Mouse (Mus musculus) embryo, embryonic 11.5 days (tissue): Measurements from ENCODE around the gene Lrp1.
A peak's percentile ranks its signal among the peaks of the same experiment; 100 is the strongest.

Experiments
- DNase-seq: peaks from one replicate; pipeline ENCODE4 v3.0.0-alpha.2; 2012; ENCODE audit warnings: low read depth, low spot score

Gene Lrp1

DNA sequence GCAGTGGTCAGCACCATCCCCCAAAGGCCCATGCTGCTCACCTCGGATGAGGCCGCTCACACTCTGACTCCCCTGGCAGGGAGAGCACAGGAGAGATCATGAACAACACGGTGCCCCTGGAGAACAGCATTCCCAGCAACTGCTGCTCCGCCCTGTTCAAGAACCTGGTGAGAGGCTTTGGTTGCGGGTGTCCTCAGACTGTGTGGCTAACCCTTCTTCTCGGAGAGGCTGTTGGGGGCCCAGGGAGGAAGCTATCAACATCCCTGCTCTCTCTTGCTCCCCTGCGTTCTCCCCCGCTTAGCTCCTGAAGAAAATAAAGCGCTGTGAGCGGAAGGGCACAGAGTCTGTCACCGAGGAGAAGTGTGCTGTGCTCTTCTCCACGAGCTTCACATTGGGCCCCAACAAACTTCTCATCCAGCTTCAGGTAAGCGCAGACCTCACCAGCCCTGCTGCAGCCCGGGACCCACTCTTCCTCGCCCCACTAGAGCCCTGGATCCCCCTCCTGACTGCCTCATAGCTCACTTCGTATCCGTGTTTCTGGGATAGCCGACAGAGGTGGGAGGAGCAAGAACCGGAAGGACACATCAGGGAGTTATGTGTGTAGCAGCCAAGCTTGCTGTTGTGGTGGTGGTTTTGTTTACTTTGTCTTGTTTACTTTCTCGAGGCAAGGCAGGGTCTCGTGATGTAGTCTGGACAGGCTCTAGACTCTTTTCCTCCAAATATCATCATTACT is 32.1 kb upstream of the Lrp1 start:
- no peak for DNase-seq

DNA sequence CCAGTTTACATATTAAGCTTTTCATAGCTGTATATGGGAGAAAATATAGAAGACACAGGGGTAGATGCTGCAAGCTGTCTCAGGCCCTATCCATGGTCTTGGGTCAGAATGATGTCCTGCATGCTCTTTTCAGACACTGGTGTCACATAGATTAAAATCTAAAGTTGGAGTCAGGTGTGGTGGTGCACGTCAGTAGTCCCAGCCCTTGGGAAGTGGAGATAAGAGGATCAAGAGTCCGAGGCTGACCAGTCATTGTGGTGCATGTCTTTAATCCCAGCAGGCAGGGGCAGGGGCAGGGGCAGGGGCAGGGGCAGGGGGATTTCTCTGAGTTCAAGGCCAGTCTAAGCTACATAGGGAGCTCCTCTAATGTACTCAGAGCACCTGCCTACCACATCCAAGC is 24.8 kb upstream of the Lrp1 start:
- DNase-seq: no peak

DNA sequence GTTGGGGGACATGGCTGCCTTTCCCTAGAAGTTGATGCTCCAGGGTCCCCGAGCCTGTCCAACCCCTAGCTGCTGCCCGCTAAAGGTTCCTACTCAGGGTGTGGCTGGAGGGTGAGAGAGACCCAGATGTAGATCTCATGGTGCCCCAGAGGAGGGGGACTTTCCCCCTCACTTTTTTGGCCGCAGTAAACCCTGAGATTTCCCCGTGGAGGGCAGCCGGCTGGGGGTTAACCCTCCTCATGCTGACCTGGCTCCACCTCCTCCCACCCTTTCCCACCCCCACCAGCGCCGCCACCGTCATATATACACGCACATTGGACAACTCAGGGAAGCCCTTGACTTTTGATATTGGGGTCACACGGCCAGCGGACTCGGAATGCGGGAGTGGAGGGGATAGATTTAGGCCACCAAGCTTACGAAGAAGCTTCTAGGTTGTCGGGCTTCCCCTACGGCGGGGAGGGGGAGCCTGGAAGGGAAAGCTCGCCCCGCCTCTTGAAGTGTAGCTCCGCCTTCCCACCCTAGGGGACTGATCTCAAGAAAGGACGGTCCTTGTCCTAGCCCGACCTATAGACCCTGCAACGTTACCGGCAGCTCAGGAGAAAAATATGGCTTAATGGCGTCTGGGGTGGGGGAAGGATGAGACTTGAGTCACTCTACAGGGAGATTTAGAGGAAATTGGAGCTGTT is 22.7 kb upstream of the Lrp1 start:
- DNase-seq: no peak

DNA sequence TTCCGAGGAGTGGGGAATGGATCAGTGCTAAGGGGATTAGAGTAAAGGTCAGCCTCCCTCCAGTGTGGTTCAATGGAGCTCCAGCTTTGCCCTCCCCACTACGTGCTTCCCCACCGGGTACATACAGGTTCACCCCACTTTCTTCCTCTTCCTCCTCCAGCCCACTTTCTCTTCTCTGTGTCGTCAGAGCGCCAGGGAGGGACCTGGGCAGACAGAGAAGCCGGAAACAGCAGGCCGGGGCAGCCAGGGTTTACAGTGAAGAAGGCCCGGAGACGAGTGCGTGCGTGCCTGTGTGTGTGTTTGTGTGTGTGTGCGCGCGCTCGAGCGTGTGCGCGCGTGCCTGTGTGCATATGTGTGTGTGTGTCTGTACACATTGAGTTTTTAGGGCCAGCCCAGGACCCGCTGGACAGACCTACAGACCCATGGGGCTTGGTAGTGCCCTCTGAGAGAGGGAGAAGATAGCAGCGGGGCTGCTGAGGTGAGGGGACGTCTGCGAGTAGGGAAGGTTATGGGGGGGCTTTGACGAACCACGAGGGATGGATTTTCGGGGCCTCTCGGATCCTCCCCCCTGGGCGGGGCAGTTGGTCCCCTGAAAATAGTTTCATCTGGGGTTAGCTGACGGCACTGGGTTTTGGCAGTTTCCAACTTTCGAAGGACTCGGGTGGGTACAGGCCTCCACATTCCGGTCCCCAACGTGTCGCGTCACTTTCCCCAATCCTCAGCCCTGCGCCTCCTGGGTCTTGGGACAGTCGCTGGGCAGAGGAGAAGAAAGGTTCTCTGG is 22.0 kb upstream of the Lrp1 start, which contains the start of gene Stat6:
Gene Stat6 (plus strand): TSS at position 215 of the 781 bp plus-strand sequence.
- no peak for DNase-seq

DNA sequence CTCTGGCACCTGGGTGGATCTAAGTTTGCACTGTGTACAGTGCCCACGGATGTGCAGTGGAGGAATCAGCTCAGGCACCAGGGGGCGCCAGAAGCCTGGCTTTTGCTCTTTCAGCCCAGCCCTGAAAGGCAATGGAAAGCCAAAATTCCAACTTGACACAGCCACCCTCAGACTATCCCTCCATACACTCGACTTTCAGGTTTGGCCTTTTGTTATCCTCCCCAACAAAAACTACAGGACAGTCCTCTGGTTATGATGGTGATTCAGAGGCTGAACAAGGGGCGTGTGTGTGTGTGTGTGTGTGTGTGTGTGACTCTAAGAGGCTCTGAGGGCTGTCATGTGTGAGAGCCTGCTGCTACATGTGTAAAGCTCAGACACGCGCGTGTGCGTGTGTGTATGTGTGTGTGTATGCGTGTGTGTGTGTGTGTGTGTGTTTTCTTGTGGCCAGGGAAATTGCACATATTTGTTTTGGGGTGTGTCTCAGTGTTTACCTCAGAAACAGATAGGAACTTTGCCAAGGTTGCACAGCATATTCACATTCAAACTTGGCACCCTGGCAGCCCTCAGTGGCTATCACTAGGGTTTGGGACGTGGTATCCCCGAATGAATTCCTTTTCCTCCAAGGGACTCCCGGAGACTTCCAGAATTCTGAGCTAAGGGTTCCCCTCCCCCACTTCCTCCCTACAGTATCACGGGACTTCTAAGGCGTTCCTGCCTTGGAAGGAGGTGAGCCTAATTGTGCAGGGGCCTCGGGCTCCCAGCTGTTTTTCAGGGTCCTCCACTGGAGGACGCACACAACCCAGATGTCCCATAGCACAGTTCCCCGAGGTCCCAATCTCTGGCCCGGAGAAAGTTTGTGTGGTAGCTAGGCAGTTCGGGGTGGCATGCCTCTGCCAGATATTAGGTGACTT is 21.2 kb upstream of the Lrp1 start:
- DNase-seq: peak; percentile 77

DNA sequence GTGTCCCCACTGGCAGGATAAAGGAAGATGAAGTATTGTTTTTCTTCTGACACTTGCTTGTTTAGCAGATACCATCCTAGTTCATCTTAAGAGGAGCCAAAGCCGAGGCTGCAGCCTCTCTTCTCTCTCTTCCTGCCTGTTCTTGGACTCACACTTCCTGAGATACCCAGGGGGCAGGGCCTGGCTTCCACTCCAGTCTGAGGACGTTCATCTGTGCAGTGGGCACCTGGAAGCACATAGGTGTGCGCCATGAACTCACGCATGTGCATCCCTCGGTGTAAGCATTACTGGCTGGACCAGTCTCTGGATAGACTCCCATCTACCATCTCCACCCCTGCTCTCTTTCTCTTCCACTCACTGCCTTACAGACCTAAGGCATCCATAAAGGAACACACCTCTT is 19.5 kb upstream of the Lrp1 start:
- no peak for DNase-seq

DNA sequence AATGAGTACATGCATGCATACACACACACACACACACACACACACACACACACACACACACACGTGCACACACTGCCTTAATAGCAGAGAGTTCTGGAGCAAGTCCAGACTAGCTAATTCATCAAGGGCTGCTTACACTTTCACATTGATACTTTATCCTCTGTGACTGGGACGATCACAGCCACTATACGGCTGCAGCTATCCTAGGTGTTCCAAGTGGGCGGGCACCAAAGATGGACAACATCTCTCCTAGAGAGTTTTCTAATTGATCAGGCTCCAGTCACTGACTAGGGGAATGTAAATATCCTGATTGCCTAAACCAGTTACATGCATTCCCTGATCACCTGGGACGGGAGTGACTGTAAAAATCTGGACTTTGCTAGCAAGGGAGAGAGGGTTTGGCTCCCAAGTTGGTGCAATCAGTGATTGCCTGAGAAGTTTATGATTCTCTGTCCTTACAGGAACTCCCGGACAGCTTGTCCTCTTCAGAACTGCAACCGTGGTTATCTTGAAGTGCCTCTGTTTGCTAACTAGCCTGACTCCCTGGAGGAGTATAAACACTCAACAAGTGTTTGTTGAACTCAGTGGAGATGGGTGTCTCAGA is 11.8 kb upstream of the Lrp1 start:
- no peak for DNase-seq

DNA sequence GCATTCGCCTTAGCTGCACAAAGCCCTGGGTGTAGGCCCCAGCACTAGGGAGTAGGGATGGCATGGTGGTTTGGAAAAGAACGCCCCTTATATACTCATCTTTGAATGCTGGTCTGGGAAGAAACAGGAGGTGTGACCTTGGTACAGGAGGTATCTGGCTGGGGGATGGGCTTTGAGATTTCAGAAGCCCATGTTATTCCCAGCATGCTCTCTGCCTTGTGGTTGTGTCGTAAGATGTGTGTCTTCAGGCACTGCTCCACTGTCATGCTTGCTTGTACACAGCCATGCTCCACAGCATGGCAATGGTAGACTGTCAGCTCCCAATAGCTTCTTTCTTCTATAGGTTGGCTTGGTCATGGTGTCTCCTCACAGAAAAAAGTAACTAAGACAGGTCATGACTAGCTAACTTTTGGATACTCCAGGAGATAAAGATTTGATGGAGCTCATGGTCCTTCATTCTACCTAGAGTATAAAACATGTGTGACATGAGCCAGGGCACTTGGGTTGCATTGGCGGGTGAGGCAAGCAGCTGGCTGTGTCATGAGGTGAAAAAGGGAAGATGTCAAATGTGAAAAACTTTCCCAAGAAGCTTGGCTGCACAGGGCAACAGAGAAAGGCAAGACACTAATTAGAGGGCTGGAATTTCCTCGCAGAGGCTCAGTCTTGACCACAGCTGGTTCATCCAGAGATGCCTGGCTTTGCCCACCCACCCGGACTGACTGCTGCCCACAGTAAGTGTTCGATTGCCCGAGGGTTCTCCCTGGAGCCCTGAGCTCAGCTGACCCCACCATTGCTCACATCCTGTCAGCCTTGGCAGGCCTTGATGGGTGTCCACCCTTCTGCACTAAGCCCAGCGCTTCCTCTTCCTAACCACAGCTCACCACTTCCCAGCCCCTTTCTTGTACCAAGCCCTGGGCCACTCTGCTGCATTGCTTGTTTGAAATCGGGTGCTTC is 10.6 kb upstream of the Lrp1 start:
- no peak for DNase-seq

DNA sequence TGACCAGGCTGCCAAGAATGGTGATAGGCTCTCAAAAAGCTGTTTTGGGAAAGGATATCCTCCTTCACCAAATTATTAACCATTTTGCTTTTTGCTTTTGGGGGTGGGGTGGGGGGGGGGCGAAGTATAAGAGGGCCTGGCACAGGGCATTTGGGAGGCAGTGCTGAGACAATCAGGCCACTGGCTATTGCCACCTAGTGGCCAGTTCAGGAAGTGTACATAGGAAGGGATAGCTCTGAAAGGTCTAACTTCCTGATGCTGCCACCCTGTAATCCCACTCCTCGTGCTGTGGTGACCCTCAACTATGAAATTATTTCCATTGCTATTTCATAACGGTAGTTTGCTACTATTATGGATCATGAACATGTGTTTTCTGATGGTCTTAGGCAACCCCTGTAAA is 5.5 kb upstream of the Lrp1 start:
- no peak for DNase-seq

DNA sequence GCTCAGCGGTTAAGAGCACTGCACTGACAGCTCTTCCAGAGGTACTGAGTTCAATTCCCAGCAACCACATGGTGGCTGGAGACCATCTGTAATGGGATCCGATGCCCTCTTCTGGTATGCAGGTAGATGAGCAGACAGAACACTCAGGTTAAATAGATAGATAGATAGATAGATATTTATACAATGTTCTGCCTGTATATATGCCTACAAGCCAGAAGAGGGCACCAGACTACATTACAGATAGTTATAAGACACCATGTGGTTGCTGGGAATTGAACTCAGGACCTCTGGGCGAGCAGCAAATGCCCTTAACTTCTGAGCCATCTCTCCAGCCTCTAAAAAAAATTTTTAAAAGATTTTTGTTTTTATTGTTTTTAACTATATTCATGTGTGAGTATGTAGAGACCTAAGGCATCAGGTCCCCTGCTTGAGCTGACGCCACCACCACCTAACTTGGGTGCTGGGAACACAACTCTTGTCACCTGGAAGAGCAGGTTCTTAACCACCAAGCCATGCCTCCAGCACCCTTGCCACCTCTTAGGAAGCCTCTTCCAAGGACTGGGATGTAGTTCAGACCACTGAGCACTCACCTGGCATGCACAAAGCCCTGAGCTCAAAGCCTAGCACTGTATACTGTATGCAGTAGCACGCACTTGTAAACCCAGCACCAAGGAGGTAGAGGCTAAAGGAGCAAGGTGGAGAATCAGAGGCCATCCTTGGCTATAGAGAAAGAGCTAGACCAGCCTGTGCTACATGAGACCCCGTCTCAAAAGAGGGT is 2.7 kb upstream of the Lrp1 start:
- no peak for DNase-seq

DNA sequence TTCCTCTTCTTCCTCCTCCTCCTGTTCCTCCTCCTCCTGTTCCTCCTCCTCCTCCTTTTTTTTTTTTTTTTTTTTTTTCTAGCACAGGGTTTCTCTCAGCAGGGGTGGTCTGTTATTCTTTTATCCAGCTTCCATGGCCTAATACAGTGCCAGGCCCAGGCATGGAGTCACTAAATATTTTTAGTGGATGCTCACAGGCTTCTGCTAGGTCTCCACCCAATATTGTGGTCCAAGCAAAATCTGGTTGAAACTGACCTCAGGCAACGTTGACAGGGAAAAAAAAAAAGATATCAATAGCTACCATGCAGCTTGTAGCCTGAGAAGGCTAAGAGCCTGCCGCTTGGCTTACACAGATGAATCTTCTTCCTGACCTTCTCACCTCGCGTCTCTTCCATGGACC is 1.7 kb upstream of the Lrp1 start:
- no peak for DNase-seq

DNA sequence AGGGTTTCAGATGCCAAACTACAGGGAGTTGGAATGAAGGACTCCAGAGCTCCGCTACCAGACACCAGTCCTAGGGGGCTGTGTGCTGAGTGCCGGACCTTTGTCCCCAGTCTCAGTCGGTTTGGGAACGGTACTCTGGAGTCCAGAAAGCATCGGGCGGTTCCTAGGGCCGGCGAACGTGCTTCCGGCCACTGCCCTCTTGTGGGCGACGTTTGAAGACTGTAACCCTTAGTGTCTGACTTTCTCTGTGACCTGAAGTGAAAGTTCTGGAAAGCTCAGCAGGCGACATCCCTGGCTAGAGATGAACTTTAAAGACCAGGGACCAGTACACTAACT is 1.1 kb upstream of the Lrp1 start:
- no peak for DNase-seq

DNA sequence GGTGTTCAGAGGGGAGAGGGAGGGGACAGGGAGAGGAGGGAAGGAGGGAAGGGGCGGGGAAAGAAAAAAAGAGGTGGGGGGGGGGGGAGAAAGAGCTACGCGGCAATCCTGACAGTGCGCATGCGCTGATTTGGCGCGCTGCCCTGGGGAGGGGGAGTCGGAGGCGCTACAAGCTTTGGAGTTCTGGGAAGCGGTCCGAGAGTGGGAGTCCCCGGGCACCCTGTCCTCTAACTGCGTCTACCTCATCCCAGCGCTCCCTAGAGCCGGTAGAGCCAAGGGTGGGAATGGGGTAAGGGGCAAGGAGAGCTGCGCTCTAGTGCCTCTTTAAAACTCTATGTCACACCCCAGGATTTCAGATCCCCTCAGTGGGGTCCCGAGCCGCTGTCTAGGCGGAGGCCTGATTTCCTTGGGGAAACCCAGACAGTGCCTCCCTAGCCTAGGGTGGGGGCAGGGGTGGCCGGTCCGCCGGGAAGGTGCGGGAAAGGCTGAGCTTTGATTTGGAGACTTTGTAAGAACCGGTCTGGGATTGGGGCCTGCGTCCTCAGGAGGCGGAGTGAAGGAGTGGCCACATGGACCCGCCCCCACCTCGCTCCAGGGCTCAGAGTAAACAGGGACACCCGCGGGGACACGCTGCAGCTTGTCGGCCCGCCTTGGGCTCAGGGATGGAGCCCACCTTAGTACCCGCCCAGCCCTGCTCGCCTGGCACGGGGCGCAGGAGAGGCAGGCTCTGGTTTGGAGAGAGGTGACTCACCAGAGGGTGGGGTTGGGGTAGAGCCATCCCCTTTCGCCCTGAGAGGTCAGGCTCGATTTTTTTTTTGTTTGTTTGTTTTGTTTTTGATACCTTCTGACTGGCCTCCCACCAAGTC is 476 bp upstream of the Lrp1 start:
- DNase-seq: peak; percentile 78

DNA sequence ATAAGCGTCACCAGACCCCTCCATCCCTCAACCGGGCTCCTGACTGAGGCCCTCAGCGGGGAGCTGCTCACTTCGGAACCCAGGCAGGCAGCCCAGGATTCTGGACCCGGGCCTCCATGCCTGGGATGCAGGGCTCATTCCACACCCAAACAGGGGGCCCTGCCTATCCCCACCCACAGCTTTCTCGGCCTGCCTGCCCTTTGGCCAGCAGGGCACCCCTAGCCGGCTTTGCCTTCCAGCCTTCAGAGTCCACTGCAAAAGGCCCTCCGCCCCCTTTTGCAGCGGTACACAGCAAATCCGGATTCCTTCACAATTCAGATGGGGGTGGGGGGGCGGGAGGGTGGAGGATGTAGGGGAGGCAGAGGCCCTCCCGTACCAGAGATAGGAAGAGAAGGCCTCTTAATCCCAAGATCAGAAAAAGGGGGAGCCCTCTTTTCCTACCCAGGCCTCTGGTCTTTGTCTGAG is 975 bp downstream of the Lrp1 start:
- no peak for DNase-seq

DNA sequence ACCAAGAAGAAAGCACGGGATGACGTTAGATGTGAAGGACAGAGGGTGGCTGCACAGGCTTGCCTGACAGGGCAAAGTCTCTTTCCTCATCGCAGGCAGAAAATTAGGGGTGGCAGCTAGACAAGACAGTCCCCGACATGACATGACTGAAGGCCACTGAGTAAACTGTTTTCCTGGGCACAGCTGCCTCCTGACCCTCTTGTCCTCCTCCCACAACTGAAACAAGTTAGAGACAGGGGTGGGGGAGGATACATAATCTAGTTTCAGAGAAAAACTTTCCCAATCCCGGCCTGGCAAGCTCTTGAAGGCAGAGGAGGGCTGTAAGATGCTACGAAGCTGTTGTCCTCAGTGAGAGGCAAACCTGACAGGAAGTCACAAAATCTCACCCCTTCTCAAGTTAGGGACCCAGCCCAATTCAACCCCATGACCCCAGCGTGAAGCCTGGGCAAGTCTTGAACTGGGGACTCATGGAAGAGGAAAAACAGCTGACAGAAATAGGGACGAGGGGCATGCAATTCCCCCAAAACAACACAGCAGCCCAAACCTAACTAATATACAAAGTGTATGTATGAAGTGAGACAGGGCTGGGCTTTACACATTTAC is 1.7 kb downstream of the Lrp1 start:
- no peak for DNase-seq

DNA sequence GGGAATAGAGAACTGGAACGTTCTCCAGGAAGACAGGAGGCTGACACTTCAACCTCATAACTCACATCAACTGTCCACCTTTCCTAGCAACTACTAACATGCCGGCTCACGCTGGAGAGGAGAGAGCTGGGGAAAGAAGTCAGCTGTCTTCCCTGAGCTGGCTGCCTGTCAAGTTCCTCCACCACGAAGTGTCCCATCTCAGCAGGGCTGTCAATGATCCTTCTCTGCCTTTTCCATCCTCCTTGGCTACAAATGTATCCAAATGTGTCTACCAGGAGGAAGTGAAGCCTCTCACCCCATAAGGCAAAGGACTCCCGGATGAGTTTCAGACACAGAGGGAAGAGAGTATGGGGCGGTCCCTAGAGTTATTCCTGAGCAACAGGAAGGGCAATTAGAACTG is 2.8 kb downstream of the Lrp1 start:
- no peak for DNase-seq

DNA sequence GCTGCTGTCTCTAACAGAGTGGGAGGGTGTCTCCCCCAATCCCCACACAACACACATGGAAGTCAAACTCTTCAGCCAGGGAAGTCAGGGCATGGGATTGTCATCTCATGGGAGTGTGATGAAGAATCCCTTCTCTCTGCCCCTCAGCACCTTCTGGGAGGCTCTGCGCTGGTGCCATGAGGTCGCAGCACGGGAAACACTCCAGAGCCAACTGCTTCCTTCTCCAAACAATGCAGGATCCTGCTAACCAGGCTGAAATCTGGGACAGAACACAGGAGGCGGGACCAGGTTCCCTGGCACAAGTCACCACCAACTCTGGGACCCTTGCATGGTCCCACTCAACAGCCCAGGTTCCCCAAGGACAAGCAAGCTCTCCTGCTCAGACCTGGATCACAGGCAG is 3.7 kb downstream of the Lrp1 start:
- no peak for DNase-seq

DNA sequence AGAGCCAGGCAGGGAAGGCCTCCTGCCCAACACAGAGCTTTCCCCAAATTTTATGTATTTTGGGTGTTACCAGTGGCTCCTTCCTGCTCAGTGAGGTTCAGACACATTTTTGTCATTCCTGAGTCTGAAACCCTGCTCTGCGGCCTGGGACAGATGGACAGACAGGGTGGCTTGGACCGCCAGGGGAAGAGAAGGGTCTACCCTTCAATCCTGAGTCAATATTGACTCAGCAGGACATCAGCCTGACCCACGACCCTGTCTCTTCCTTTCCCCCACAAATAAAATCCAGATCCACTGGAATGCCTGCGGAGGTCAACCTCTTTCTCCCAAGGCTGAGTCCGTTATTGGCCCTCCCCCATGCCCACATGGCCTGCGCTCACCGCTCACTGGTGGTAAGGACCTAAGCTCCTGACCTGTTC is 4.7 kb downstream of the Lrp1 start:
- DNase-seq: no peak
